Mouse (Mus musculus) layer of hippocampus, postnatal 36 days (tissue): ENCODE data around the gene Nemf. TPM values are rescaled to one million over a fixed set of nuclear protein-coding genes. Genes with fewer than 3 reads are reported as not detected.
"Not testable (repeated sequence)": the region's sequence is repeated elsewhere in the genome, so short reads cannot be mapped to it uniquely, and the experiment has no call there.

Experiments
- DNase-seq, 2 experiments: peaks; one replicate each; pipeline ENCODE4 v3.0.0; 2022
- total RNA-seq, 2 experiments: library from RNA; stranded (reverse); gene quantifications; 2 replicates each; pipeline ENCODE4 v1.2.3; 2021

The Nemf gene
- total RNA-seq, 2 experiments from 2014 or later: 47.9 to 51.2 TPM

DNA sequence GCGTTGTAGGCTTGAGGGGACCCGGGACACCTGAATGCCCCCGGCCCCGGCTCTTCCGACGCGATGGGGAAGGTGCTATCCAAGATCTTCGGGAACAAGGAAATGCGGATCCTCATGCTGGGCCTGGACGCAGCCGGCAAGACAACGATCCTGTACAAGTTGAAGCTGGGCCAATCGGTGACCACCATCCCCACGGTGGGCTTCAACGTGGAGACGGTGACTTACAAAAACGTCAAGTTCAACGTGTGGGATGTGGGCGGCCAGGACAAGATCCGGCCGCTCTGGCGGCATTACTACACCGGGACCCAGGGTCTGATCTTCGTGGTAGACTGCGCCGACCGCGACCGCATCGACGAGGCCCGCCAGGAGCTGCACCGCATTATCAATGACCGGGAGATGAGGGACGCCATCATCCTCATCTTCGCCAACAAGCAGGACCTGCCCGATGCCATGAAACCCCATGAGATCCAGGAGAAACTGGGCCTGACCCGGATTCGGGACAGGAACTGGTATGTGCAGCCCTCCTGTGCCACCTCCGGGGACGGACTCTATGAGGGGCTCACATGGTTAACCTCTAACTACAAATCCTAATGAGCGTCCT, 15.9 kb upstream of the Nemf start:
- no peak for DNase-seq

DNA sequence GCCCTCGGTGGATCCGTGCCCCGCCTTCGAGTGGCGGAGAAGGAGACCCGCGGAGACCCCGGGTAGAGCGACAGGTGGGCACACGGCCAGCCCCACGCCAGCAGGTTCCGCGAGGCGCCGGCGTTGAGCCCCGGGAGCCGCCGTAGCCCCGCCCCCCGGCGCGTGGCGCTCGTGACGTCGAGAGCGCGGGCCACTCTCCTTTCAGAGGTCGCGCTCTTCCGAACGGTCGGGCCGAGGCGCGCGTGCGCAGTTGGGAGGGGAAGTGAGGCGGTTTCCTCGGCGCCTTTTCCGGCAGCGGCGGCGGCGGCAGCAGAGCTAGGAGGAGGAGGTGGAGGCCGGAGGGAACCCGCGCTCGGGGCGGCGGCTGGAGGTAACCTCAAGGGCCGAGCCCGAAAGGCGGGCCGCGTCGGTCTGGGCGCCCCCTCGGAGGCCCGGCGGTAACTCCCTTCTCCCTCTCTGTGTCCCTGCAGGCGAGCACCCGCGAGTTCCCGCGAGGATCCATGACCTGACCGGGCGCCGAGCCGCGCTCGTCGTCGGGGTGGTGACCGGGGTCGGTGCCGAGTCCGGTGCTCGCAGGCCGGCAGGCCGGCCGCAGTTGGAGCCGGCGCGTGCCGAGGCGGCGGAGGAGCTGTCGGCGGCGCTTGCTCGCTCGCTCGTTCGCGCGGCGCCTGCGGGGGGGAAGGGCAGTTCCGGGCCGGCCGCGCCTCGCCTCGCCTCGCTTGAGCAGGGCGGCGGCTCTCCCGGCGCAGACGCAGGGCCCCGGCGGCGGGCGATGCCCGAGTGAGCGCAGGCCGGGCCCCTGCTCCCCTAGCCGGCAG, 15.1 kb upstream of the Nemf start, which contains the start of the genes Arf6 and Gm9887:
Gene Arf6 (plus strand): TSS at position 297 of the 818 bp plus-strand sequence.
Gene Gm9887 (minus strand): TSS at position 605 of the 818 bp plus-strand sequence.
- peak; percentile 97 to 98 for DNase-seq

DNA sequence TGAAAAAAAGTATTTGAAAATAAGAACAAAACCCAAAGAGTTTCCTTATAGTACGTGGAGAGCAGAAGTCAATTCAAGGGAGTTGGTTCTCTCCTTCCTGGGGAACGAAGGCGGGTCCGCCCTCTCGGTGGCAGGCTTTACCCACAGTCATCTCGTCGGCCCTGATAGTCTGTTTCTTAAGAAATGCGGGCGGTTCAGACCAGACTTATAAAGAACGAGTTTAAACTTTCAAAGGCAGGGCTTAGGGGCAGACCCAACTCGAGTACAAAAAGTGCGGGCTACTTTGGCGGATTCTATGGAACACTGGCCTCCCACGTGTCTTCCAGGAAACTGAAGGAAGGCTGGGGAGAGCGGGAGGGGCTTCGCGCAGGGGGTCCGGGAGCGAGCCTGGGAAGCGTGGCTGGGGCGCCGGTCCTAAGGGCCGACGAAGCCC, 14.5 kb upstream of the Nemf start:
- no peak for DNase-seq

DNA sequence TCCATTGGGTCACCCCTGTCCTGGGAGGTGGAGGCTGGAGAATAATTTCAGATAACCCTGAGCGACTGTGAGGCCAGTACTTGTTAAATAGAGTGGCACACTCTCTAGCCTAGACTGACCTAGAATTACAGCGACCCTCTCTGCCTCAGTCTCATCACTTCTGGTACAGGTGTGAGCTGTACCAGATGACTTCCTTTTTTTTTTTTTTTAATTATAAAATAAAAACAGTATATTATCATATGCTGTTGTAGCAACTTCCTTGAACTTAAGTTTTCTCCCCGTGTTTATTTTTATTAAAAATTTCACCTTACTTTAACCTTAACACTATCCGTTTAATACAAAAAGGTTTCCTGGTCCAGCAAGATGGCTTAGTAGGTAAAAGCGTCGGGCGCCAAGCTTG, 14.0 kb upstream of the Nemf start:
- DNase-seq: no peak

DNA sequence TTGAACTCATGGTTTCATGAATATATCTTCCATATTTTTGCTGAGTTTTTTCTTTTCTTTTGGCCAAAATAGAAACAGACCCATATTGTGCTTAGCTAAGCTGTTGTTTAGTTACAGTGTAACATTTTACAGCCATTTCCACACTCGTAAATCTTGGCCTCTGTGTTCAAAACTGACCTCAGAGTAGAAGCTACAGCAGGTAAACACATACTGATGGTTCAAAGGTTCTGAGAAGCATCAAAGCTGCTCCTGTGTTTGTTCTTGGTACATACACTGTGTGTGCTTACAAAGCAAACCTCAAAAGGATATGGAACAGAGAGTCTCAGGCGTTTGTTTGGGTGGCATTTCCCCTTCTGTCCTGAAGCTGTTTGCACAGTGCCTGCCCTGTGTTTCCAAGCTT, 10.6 kb upstream of the Nemf start:
- no peak for DNase-seq

DNA sequence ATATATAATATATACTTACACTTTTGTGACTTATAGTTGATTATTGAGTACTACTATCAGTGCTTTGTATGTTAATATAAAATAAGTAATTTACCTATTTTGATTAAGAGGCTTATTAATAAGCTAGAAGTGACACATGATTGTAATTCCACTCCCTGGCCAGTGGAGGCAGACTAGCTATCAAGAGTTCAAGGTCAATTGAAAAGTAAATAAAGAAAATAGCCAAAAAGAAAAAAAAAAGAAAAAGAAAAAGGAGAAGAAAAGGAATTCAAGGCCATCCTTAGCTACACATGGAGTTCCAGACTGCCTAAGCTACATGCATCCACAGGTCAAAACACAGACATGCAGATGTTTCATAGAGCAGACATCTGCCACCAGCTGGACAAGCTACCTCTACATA, 9.5 kb upstream of the Nemf start:
- no peak for DNase-seq

DNA sequence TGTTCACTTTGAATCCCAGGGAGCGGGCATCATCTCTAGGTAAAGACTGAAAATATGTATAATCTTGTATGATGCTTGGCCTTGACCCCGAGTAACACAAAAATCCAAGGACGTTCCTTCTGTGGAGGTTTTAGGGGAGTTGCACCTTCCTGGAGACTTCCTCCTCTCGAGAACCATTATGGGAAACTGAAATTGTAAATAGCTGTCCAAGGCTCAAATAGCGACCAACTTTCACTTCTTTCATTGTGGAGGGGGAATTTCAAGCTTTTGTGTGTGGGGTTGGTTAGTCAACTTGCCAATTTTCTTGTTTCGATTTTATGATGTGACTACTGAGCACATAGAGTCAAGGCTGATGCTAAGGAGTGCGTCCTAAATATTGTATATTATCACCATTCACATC, 8.8 kb upstream of the Nemf start:
- no peak for DNase-seq

DNA sequence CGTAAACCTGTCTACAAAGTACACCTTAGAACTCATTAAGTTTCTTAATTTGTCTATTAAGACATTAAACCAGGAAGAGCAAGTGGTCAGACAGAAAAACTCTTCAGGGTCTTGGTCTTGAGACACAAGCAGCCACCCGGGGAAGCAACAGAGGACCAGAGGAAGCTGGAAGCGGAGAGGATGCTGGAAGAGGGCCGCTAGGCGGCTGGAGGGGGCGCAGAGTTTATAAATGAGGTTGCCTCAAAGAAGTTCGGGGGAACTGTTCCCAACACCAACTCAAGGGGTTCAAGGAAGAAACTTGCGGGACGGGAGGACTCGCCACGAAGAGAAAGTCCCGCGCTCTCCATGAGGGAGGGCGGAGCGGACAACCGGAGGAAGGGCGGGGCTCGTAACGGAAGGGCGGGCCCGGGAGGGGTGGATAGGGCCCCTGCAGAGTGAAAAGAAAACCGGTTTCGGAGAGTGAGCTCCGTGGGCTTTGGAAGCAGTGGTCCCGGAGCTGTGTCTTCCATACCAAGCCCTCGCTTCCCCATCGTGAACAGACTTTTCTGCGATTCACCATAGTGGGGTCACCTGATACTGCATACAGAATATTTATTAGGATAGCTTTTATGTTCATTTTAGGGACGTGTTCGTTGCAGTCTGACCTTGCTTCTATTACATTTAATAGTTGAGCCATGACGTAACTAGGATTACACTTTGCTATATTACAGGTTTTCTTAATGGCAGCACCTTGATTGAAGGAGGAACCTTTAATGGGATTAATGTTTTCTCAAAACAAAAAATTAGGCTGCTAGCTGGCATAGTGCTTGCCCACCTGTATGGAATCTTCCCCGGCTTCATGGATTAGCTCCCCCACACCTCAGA, 7.2 kb upstream of the Nemf start:
- DNase-seq: peak; percentile 63 to 67

DNA sequence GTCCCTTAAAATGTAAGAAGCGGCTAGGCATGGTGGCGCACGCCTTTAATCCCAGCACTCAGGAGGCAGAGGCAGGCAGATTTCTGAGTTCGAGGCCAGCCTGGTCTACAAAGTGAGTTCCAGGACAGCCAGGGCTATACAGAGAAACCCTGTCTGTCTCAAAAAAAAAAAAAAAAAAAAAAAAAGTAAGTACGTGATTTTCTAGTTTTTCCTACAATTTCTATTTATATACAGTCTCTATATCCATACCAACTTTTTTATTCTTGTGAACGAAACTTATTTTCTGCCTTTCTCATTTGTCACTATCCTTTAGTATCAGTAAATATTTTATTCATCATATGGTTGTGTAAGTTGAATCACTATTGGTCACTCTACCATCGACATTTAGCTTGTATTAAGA, 6.1 kb upstream of the Nemf start:
- DNase-seq: not testable (repeated sequence)

DNA sequence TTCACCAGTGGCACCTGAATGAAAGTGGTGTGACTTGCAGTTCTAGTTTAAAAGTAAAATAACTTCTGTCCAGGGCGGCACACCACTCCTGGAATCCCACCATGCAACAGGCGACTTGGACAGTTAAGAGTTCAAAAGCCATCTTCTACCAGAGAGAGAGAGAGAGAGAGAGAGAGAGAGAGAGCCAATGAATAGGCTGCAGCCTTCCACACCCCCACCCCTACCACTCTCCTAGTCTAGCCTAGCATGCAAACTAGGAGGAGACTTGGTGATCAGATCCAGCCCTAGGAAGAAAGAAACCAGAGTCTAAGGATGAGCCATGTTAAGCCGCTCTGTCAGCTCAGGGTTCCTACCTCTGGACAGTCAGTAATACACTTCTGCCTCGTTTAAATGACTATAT, 5.4 kb upstream of the Nemf start:
- DNase-seq: no peak

DNA sequence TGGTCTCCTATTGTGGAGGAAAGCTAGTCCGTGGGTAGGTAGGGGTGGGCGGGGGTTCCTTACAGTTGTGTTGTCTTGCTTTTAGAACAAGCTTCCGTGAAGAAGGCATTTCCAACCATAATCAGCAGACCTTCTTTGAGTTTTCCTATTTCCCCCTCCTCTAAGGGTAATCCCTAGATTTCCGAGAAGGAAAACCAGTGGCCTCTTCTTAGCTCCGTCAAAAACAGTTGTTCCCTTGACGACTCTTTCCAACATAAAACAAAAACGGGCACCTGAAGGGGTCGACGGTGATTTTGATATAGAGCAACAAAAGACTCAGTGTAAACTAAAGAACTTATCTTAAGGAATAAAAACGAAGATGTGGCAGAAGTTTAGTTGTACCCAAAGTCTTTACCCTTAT, 5.0 kb upstream of the Nemf start:
- DNase-seq: no peak

DNA sequence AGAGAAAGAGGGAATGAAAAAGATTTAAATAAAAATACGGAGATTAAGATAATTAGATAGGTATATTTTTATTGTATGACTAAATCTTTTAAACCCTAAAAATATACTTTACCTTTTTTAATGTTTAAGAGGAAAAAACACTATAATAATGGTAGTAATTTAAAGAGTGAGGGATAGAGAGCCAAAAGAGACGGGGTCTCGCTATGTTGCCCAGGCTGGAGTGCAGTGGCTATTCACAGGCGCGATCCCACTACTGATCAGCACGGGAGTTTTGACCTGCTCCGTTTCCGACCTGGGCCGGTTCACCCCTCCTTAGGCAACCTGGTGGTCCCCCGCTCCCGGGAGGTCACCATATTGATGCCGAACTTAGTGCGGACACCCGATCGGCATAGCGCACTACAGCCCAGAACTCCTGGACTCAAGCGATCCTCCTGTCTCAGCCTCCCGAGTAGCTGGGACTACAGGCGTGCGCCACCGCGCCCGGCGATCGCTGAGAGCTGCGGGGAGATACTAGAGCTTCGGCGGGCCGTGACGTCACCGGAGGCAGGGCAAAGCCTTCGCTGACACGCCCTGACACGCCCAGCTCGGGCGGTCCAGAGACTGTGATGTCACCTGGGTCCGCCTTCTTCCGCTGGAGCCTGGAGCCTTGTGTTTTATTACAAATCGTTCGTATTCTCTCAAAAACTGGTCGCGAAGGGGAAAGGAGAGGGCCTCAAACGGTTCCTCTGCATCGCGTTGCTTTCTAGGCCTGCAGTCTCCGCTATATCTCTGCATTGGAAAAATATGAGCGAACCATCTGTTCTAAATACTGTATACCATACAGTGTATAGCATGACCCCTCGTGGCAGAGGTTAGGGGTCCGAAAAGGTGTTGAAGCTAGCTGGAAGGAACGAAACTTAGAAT, 4.3 kb upstream of the Nemf start:
- DNase-seq: peak; percentile 99 to 100

DNA sequence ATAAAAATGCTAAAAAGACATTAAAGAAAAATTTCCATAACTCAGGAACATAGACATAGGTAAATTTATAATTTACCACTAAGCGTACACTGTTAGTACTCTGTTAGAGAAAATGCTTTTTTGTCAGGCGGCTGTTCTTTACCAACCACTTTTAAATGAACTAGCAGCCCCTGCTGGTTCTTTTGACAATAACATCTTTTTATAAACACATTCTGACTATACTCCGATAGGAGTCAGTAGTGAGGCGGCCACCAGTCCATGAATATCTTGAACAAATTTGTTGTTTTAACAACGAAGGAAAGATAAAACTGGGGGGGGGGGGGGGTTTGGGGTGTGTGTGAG, 3.7 kb upstream of the Nemf start:
- DNase-seq: peak; percentile 24 to 33

DNA sequence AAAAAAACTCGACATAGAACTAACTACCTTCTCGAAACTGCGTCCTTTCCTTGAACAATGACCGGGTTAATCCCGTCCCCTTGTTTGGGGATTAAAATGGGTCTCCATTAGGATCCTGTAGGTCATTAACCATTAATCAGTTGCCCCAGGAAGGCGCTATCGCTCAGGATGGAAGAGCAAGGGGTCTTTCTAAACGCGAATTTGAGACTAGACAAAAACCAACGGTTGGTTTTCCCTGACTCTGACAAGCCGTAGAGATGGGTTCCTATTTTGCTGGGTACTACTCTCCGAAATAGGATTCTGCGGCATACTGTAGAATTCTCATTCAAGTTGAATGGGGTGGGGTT, 308 bp upstream of the Nemf start:
- no peak for DNase-seq

DNA sequence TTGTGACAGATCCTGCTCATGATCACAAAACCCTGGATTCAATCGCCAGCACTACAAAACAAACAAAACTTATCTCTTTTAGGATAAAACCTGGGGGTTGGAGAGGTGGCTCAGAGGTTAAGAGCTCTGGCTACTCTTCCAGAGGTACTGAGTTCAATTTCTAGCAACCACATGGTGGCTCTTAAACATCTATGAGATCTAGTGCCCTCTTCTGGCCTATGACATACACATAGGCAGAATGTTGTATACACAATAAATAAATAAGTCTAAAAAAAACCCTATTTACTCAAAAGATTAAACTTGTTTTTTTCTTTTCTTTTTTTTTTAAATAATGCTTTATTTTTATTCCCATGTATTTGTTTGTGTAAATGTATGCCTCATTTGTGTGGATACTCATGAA, 5.3 kb downstream of the Nemf start:
- no peak for DNase-seq

DNA sequence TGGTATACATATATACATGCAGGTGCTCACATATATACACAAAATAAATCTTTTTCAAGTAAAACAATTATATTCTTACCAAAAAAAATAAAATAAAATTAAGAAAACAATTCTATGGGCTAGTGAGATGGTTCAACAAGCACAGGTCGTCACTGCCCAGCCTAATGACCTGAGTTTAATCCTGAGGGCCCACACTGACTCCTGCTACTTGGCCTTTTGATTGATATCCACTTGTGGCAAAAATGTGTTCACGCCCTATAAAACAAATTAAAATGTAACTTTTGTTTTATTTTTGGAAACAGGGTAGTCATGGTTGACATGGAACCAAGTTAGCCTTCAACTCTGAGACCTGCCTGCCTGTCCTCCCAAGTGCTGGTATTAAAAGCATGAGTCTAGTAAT, 7.0 kb downstream of the Nemf start:
- no peak for DNase-seq

DNA sequence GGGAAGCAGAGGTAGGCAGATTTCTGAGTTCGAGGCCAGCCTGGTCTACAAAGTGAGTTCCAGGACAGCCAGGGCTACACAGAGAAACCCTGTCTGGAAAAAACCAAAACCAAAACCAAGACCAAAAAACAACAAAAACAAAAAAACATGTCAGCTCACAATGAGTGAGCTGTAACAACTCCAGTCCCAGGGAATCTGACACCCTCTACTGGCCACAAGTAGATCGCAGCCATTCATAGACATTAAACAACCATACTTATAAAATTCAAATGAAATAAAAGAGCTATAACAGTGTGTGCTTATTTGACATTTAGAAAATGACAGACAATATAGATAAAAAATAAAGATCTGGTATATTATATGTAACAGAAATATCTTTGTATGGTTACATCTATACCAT, 23.4 kb downstream of the Nemf start:
- no peak for DNase-seq

DNA sequence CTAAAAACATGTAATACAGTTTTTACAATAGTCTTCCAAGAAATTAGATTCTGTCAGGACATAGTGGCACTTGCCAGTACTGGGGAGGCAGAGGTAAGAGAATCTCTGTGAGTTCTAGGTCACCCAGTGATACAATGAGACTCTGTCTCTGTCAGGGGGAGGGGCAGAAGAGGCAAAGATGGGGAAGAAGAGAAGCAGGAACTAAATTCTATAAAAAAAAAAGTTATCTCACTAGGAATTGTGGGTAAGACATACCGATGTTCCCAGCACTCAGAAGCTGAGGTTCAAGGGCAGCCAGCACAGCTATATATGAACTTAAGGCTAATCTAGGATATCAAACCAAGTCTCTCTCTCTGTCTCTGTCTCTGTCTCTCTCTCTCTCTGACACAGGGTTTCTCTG, 24.8 kb downstream of the Nemf start:
- DNase-seq: no peak

DNA sequence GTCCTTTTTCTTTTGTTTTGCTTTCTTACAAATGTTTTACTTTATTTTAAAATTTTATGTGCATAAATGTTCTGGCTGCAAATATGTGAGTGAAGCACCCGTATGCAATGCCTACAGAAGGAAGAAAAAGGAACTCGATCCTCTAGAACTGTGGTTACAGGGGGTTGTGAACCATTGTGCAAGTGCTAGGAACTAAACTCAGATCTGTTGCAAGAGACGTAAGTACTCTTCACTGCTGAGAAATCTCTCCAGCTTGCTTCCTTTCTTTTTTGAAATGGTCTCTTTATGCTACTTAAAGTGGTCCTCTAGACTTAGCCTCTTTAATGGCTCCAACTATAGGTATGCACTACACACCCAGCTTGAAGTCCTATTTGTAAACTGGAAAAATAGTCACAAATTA, 25.8 kb downstream of the Nemf start:
- no peak for DNase-seq

DNA sequence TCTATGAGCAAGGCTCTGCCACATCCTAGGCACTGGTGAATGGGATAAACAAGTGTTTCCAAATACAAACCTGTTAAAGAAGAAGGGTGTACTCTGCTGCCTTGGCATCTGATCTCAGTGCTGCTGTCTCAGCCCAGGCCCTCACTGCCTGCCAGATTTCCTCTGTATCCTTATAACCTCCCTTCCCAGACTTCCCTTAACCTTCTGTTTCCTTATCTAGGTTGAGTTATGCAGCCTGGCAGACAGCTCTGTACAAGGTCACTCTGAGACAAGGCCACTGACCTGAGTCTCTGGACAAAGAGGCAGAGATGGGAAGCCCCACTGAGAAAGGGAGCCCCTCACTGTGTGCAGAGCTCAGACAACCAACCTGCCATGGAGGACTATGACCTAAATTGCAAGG, 38.5 kb downstream of the Nemf start:
- no peak for DNase-seq

DNA sequence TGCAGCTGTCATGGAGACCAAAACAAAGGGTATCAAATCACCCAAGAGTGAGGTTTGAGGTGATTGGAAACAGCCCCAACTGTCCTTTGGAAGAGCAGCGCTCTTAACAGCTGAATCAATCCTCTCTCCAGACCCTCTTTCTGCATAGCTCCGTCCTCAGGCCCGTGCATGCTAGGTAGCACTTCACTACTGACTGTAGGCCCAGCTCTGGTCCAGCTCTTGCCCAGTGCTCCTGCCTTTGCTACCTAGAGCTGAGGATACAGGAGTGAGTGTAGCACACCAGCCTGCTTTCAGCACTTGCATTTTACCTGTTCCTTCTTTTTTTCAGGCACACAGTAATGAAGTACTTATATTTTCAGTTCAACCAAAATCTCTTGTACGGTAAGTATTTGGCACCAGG, 47.3 kb downstream of the Nemf start:
- DNase-seq: no peak

DNA sequence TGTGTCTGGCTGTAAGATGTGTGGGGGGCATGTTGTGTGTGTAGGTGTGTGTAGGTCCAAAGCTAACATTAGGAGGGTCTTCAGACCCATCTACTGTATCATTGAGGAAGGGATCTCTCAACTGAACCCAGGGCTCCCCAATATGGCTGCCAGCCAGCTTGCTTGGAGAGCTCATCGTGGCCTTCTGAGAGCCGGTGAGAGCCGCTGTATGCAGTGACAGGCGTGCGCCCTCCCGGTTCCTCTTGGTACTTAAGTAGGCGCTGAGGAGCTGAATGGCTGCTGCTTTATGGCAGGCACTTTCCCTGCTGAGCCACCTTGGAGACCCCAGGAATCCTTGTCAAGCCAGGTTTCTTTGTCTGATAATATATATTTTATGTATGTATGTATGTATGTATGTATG, 50.6 kb downstream of the Nemf start:
- DNase-seq: no peak
